Mouse (Mus musculus) lung, adult 18-20 months (tissue): ENCODE data around the gene Gm38394.
A peak's percentile ranks its signal among the peaks of the same experiment; 100 is the strongest.

Source experiments
- DNase-seq, 2 experiments: peaks; one replicate each; pipeline ENCODE4 v3.0.0; 2022; ENCODE audit warnings: mixed read lengths in 2 of 2

Gene Gm38394

GRCm38 (mm10) chr1:133663427-133663826 lies 2.3 kb upstream of the Gm38394 start:
- DNase-seq: no peak

DNA sequence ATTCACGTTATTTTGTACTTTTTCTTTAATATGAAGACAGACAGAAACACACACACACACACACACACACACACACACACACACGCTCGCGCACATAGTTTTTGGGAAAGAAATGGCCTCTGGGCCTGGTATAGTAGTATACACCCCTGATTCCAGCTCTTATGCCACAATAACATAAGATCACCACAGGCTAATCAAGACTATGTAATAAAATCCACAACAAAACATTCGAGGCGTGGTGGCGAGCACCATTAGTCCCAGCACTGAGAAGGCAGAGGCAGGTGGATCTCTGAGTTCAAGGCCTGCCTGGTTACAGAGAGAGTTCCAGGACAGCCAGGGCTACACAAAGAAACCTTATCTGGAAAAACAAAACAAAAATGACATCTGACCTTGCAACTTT lies 1.8 kb upstream of the Gm38394 start:
- DNase-seq: no peak

GRCm38 (mm10) chr1:133660466-133661202 lies 484 bp downstream of the Gm38394 start, which contains the start of gene Zbed6:
Gene Zbed6, minus strand, starts transcription at chr1:133660885.
- peak; percentile 64 to 80 for DNase-seq

- no peak for DNase-seq
Observed at GRCm38 (mm10) chr1:133658878-133659277, 2.2 kb downstream of the Gm38394 start.

DNA sequence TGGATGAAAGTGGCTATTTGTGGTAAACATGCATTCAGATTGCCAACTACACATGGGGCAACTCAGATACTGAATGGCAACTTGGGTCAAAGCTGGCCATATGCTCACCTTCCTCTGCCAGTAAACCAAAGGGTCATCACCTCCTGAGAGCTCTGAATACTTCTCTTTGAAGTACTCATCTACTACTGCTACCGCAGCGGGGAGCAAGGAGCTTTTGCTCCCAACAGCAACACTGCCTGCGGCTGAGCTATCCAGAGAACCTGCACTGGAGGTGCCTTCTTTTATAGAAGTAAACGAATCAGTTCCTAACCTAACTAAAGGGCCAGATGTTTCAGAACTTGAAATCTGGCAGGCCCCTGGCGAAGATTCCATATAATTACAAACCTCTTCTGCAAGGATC lies 4.3 kb downstream of the Gm38394 start:
- no peak for DNase-seq

DNA sequence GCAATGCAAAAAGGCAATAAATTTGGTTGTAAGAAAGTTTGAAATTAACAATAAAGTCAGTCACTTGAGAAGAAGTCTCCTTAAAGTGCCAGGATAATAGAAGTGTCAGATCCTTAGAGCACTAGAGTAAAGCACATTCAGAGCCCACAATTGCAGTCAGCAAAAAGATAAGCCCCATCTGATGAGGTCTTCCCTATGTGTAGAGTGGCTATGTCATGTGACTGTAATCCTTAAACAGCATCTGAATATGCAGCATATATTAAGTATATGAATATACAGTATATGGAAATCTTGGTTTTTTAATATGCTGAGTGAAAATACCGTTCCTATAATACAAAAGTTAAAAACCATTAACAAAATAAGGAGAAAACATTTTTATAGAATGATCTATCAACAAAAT lies 8.1 kb downstream of the Gm38394 start:
- DNase-seq: no peak

DNA sequence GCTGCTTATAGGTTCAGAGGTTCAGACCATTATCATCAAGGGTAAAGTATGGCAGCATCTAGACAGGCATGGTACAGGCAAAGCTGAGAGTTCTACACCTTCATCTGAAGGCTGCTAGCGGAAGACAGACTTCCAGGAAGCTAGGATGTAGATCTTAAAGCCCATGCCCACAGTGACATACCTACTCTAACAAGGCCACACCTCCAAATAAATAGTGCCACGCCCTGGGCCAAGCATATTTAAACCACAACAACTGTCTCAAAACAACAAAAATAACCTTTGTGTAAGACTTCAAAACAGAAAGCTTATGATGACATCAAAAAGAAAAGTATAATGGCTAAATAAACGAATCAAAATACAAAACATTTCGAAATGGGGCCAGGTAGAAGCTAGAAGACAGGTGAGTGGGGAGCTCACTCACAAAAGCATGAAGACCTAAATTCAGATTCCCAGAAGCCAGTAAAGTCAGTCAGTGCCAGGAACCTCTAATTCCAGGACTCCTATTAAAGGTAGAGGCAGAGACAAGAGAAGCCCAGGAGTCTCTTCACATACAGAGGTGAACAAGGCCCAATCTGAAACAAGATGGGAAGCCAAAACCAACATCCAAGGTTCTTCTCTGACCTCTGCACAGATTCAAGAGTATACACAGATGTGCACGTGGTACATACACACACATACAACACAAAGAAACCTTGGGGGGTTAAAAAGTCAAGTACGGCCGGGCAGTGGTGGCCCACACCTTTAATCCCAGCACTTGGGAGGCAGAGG lies 10.6 kb downstream of the Gm38394 start:
- no peak for DNase-seq

- DNase-seq: no peak
Observed at GRCm38 (mm10) chr1:133645652-133646051, 15.5 kb downstream of the Gm38394 start.

DNA sequence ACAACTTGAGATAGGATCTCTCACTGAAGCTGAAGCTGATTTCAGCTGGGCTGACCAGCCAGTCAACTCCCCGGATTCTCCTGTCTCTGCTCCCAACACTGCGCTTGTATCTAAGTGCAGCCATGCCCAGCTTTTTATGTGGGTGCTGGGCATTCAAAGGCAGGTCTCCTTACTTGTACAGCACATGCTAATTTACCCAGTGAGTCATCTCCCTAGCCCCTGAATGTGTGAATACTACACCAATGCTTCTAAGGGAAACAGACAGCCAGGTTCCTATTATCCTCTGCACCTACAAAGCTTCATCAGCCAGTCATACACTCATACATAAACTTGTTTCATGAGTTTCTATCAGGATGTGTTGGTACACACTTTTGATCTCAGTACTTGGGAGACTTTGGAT lies 20.0 kb downstream of the Gm38394 start:
- DNase-seq: no peak

GRCm38 (mm10) chr1:133638517-133638916 lies 22.6 kb downstream of the Gm38394 start:
- DNase-seq: no peak

GRCm38 (mm10) chr1:133632168-133632567 lies 28.9 kb downstream of the Gm38394 start:
- DNase-seq: no peak

DNA sequence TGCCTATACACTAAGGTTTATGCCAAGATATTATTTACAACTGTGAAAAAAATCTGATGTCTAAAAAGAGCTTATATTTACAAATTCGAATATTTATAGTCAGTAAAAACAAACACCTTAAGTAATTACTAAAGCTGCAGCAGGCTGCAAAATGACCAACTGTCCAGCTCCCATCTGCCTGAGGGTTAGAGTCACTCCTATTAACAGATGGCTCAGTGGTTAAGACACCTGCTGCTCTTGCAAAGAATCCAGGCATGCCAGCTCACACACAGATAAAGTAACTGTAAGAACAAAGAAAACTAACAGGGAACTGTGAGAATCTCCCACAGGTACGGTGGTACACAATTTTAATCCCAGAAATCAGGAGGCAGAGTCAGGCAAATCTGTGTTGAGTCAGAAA lies 36.1 kb downstream of the Gm38394 start:
- no peak for DNase-seq

- no peak for DNase-seq
Observed at GRCm38 (mm10) chr1:133618311-133618710, 42.8 kb downstream of the Gm38394 start.

GRCm38 (mm10) chr1:133617908-133618307 lies 43.2 kb downstream of the Gm38394 start:
- DNase-seq: no peak

GRCm38 (mm10) chr1:133613817-133614216 lies 47.3 kb downstream of the Gm38394 start:
- DNase-seq: no peak

GRCm38 (mm10) chr1:133611436-133611835 lies 49.7 kb downstream of the Gm38394 start:
- no peak for DNase-seq

- DNase-seq: no peak
Observed at GRCm38 (mm10) chr1:133610601-133611000, 50.5 kb downstream of the Gm38394 start.

DNA sequence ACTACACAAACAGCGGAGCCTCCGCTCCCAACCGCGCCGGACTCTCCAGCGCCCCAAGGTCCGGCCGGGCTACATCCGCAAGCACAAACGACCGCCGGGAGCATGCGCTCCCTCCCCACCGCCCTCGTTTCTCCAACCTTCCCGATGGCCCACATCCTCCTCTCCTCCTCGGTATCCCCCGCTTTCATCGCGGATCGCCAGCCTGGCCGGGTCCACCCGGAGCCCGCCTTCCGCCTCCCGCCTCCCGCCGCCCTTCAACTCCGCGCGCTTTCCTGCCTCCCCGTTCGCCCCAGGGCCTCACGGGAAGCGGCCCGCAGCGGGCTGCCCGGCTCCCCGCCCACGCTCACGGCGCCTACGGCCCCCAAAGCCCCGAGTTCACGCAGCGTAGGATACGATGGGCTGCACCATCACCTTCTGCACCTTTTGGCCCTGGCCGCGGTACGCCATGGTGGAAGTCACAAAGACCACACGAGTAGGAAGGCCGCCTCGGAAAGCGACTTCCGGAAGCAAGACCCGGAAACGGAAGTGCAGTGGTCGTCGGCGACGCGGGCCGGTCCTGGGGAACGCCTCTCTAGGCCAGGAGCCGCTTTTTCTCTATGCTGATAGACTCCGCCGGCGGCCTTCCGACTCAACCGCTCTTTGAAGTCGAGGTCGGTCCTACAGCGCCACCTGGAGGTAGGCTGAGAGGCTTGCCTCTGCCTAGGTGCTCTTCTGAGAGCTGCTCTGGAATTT lies 51.2 kb downstream of the Gm38394 start, which contains the start of gene Snrpe:
Gene Snrpe, minus strand, starts transcription at position 521 of the 732 bp plus-strand sequence.
- peak; percentile 94 to 96 for DNase-seq

GRCm38 (mm10) chr1:133603174-133603573 lies 57.9 kb downstream of the Gm38394 start:
- DNase-seq: no peak

DNA sequence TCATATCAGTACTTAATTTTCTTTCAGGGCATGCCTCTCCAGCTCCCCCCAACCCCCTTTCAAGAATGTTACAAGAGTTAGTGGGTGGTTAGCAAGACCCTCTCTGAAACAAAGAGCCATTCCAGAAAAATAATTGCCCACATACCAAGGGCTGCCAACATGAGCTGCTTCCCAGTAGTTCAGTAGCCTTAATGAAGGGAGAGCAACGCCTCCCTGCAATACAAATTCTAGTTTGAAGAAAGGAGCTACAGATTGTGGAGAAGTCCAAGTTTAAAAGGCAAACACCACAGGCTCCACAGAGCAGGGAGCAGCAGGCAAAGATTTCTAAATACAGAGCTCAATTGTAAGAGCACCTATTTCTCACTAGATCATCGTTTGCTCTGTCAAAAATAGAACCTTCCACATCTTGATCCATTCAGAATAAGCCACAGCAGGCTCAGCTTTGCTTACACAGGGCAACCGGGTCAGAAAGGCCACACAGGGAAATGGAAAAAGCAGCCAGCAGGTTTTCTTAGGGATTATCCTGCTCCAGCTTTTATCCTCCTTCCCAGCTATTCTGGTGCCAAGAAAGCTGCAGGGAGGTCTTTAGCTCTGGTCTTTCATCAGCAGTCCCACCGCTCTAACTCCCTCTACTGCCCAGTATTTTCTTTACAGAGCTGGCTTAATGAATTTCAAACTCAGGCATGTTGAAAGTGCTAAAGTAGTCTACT lies 64.7 kb downstream of the Gm38394 start:
- no peak for DNase-seq

GRCm38 (mm10) chr1:133585995-133586537 lies 75.1 kb downstream of the Gm38394 start:
- no peak for DNase-seq

- no peak for DNase-seq
Observed at GRCm38 (mm10) chr1:133571293-133571692, 89.8 kb downstream of the Gm38394 start.
